In the genomic region with DNA sequence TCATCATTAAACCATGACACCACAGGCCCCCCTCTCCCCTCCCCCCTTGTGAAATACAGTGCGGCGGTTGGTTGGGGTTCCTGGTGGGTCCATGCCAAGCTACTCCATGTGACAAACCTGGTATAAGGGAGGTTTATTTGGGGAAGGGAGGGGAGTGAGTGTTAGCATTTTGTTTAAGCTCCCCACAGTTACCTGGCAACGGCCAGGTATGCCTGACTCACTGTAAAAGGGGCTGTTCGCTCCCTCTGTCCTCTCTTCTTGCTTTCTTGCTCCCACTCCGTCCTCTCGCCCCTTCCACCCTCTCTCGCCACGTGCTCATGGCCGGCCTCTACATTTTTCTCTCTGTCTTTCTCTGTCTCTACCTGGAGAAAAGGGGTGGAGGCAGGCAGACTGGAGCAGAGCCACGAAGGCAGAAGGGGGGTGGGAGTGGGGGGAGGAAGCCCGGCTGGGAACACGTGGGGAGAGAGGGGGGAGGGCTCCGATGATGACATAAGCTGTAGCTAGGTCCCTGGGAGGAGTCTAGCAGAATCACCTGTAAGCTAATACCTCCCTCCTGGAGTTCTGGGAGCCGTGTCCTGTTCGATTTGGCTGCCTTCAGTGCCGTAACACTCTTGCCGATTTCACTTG, we compare ENCODE assay signal across 8 mouse cellular contexts.
DNase-seq lines count a peak whose midpoint lies in the region; ATAC-seq and TF ChIP-seq lines count a peak whose summit lies in the region.

No protein-coding gene starts in this region.

- no peak for TF ChIP-seq CTCF in forebrain, postnatal 0 days (IDR thresholded peaks at IDR 0.05; ENCODE audit: low read depth)

- peaks cover 6% of the 10 kb centered on the region; the same call in 1 of the 2 replicates for H3K4me1 ChIP-seq in heart, embryonic 15.5 days (replicated peaks)
- no peaks in the 10 kb centered on the region for H3K4me1 ChIP-seq in forebrain, postnatal 0 days (ENCODE audit: insufficient read depth)
- H3K4me1 ChIP-seq in limb, embryonic 11.5 days (ENCODE audit: control insufficient read depth, insufficient read depth, low read length) = no peaks in the 10 kb centered on the region
- H3K4me1 ChIP-seq in neural tube, embryonic 12.5 days = no peaks in the 10 kb centered on the region

- H3K27me3 ChIP-seq in heart, embryonic 15.5 days = no peaks in the 10 kb centered on the region; the same call in 1 of the 2 replicates
- H3K27me3 ChIP-seq in forebrain, postnatal 0 days (ENCODE audit: insufficient read depth, low read length) = no peaks in the 10 kb centered on the region
- H3K27me3 ChIP-seq in limb, embryonic 11.5 days (ENCODE audit: control insufficient read depth, insufficient read depth, low read length) = no peaks in the 10 kb centered on the region
- H3K27me3 ChIP-seq in neural tube, embryonic 12.5 days (replicated peaks) = no peaks in the 10 kb centered on the region

- H3K36me3 ChIP-seq in heart, embryonic 15.5 days = no peaks in the 10 kb centered on the region
- H3K36me3 ChIP-seq in forebrain, postnatal 0 days (ENCODE audit: insufficient read depth) = no peaks in the 10 kb centered on the region
- H3K36me3 ChIP-seq in limb, embryonic 11.5 days (ENCODE audit: control insufficient read depth, insufficient read depth, low read length) = no peaks in the 10 kb centered on the region
- H3K36me3 ChIP-seq in neural tube, embryonic 12.5 days = no peaks in the 10 kb centered on the region

- DNase-seq in heart, postnatal 25 days (ENCODE audit: low spot score) = no peak
- peak; percentile 54 for DNase-seq in forebrain, postnatal 0 days
- DNase-seq in limb, embryonic 11.5 days (ENCODE audit: low spot score) = peak; percentile 26
- no peak for DNase-seq in left cerebral cortex, postnatal 14 days (ENCODE audit: low spot score in 2 of 2)
- no peak for DNase-seq in thymus, postnatal 25 days
- no peak for DNase-seq in left cerebral cortex, adult 11 months (ENCODE audit: low spot score)

- H3K4me3 ChIP-seq in heart, embryonic 15.5 days = no peak overlapping the region
- H3K4me3 ChIP-seq in forebrain, postnatal 0 days (ENCODE audit: low read depth, low read length) = 0 out of 2 replicates have a peak overlapping the region, but pooled peaks have one; percentile 5
- no peak overlapping the region for H3K4me3 ChIP-seq in limb, embryonic 11.5 days (ENCODE audit: low read depth, low read length)
- no peak overlapping the region for H3K4me3 ChIP-seq in neural tube, embryonic 12.5 days

- H3K27ac ChIP-seq in heart, embryonic 15.5 days = no peak overlapping the region
- H3K27ac ChIP-seq in forebrain, postnatal 0 days (ENCODE audit: low read depth, low read length) = no peak overlapping the region
- H3K27ac ChIP-seq in limb, embryonic 11.5 days (replicated peaks; ENCODE audit: low read depth, low read length) = no peak overlapping the region
- H3K27ac ChIP-seq in neural tube, embryonic 12.5 days = no peak overlapping the region

- H3K9ac ChIP-seq in heart, embryonic 15.5 days = no peak overlapping the region
- H3K9ac ChIP-seq in forebrain, postnatal 0 days = peak overlapping the region; percentile 25; the same call in 1 of the 2 replicates
- H3K9ac ChIP-seq in limb, embryonic 11.5 days (ENCODE audit: low read length) = no peak overlapping the region
- H3K9ac ChIP-seq in neural tube, embryonic 12.5 days = no peak overlapping the region

- no peaks in the 10 kb centered on the region for H3K9me3 ChIP-seq in heart, embryonic 15.5 days (replicated peaks)
- no peaks in the 10 kb centered on the region for H3K9me3 ChIP-seq in forebrain, postnatal 0 days (ENCODE audit: low read length)
- H3K9me3 ChIP-seq in limb, embryonic 11.5 days (ENCODE audit: control insufficient read depth, low read length) = no peaks in the 10 kb centered on the region
- H3K9me3 ChIP-seq in neural tube, embryonic 12.5 days = no peaks in the 10 kb centered on the region

- 0 out of 2 replicates have a peak, but pooled peaks have one; percentile 3 for ATAC-seq in heart, embryonic 15.5 days (replicated peaks; ENCODE audit: insufficient number of reproducible peaks, insufficient read depth, low FRiP score, low read depth)
- ATAC-seq in forebrain, postnatal 0 days = peak; percentile 87
- ATAC-seq in limb, embryonic 11.5 days (ENCODE audit: insufficient number of reproducible peaks, low FRiP score, low TSS enrichment, low read depth) = no peak
- ATAC-seq in neural tube, embryonic 12.5 days (ENCODE audit: low FRiP score, low read depth) = no peak

- intact Hi-C loops in heart, postnatal 25 days (cut with DNase I) = loop anchor here (10.0 kb wide), 1 partner anchor 357 kb away; no protein-coding TSS in a partner anchor
- intact Hi-C loops in left cerebral cortex, postnatal 14 days (cut with DNase I) = loop anchor here (10.0 kb wide), 1 partner anchor 347 kb away; no protein-coding TSS in a partner anchor

- WGBS in heart, embryonic 15.5 days = 20% methylated on average over 17 of the region's 17 CpGs
- 14% methylated on average over 17 of the region's 17 CpGs for WGBS in forebrain, postnatal 0 days
- 21% methylated on average over 17 of the region's 17 CpGs for WGBS in limb, embryonic 11.5 days
- 27% methylated on average over 17 of the region's 17 CpGs for WGBS in neural tube, embryonic 12.5 days

- peak overlapping the region; percentile 45 for H3K4me2 ChIP-seq in heart, embryonic 15.5 days
- peak overlapping the region; percentile 38 for H3K4me2 ChIP-seq in forebrain, postnatal 0 days (ENCODE audit: low read depth)
- peak overlapping the region; percentile 39 for H3K4me2 ChIP-seq in limb, embryonic 11.5 days (ENCODE audit: low read depth, severe bottlenecking)
- H3K4me2 ChIP-seq in neural tube, embryonic 12.5 days (replicated peaks) = peak overlapping the region; percentile 30

Comparison
In these comparisons a context has a peak if more than half of its experiments do, and no peak if none do; other contexts are left out.
1. ATAC-seq: peak in heart, embryonic 15.5 days (single experiment) and forebrain, postnatal 0 days (single experiment); none in limb, embryonic 11.5 days (single experiment) and neural tube, embryonic 12.5 days (single experiment).
2. DNase-seq: peak in forebrain, postnatal 0 days (single experiment) and limb, embryonic 11.5 days (single experiment); none in heart, postnatal 25 days (single experiment), left cerebral cortex, postnatal 14 days (0 of 2), thymus, postnatal 25 days (single experiment) and left cerebral cortex, adult 11 months (single experiment).
3. Peak in every context shown above with its lines, with median percentiles within 50 percentile points of each other: H3K4me2 ChIP-seq.